Mouse (Mus musculus): ENCODE measurements around the gene Cant1. TPM values are rescaled to one million over a fixed set of nuclear protein-coding genes. Genes with fewer than 3 reads are reported as not detected.
A peak's percentile ranks its signal among the peaks of the same experiment; 100 is the strongest.
"Not testable (repeated sequence)": the region's sequence is repeated elsewhere in the genome, so short reads cannot be mapped to it uniquely, and the experiment has no call there.

Cant1 gene
- polyA plus RNA-seq, 2 experiments from 2014 or later, result 21.3 to 23.3 TPM

DNA sequence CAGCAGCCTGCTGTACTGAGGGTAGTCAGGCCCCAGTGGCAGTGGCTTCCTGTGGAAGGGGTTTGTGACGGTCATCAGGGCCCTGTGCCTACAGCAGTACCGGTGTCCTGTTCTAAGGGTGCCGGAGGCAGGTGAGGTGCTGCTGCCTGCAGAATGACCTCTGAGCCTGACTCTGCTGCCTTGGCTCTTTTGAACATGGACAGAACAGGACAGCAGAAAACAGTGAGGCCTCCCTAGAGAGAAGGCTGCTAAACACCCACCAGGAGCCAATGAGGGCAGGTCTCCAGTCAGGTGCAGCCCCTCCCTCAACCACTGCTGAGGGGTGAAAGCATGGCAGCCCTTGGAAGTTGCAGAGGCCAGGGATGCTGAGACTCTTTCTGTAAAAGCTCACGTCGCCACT lies 12.4 kb downstream of the Cant1 start:
- no peak for ATAC-seq

- no peak for ATAC-seq
These were observed 13.6 kb downstream of the Cant1 start for GRCm38 (mm10) chr11:118405311-118405710.

GRCm38 (mm10) chr11:118403951-118404899 lies 14.7 kb downstream of the Cant1 start:
- no peak for ATAC-seq

DNA sequence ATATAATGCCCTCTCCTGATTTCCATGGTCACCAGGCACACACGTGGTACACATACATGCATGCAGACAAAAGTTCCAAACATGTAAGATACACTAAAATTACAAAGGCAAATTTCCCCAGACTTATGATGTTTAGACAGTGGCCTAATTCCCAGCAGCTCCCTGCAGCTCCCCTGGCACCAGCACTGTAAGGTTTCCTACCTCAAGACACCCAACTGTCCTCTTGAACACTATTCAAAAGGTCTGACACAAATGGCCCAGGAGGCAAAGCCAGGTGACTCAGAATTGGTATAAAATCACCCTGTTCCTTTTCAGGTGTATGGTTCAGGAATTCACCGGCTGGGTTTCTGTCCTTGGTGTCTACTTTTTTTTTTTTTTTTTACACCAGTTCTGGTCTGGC lies 15.7 kb downstream of the Cant1 start:
- ATAC-seq, result no peak

GRCm38 (mm10) chr11:118401760-118402280 lies 17.1 kb downstream of the Cant1 start, which contains the start of gene Lgals3bp:
Lgals3bp (minus strand) TSS chr11:118402092.
- peak; percentile 94 for ATAC-seq

DNA sequence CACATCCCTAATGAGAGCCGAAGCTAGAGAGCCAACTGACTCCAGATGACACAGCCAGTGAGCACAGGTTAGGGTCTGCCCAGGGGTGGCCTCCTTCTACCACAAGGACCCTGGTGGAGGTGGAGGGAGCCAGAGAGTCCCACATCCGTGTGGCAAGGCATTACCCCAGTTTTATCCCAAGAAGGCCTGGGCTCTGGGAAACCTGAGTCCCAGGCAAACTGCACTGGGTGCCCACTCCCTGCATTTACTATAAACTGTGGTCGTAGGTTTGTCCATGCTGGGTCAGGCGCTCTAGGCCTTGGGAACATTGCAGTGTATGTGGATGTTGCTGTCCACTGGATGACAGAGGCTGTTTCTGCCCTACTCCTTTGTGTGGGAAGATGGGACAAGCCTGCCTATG lies 17.7 kb downstream of the Cant1 start:
- ATAC-seq, result no peak

DNA sequence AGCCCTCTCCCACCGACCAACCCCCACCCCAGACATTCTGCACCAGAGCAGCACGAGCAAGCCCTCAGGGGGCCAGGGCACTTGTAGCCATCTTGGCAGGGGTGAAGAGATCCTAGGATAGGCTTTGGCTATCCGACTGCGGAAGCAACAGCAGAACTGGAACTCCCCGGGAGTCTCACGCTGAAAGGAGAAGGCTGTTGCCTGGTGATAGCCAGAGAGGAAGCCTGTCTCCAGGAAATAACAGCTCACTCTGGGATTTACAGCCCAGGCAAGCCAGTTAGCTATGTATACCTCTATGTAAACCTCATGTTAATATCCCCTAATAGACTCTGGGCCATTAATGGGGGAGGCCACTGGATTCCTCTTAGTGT lies 18.3 kb downstream of the Cant1 start:
- ATAC-seq, result no peak

DNA sequence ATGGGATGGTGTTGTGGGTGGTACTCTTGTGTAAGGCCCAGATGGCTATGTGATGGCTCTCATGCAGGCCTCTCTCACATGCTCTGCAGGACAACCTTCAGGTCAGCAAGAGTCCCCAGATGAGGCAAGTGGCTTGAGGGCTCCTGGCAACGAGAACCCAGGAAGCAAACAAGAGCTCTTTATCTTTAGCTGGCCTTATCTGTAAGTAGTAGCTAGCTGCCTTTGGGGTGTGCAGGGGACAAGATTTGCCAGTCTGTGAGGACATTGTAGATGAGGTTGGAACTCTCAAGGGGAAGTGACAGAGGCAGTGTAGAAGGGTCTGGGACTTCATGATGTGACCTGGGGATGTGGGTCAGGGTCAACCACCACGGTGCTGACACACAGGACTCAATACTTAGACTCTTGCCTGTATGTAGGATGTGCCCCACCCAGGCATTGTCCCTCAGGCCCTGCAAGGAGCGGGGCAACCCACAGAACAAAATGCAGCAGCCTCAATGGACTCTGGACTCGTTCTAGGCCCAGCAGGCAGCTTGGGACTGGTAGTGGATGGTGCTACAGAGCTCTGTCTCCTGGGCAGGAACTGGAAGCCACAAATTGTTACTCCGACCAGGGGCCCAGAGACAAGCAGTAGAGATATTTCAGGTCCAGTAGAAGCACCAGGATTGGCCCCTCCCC lies 18.9 kb downstream of the Cant1 start:
- ATAC-seq, result no peak

GRCm38 (mm10) chr11:118397806-118398530 lies 20.9 kb downstream of the Cant1 start:
- no peak for ATAC-seq

DNA sequence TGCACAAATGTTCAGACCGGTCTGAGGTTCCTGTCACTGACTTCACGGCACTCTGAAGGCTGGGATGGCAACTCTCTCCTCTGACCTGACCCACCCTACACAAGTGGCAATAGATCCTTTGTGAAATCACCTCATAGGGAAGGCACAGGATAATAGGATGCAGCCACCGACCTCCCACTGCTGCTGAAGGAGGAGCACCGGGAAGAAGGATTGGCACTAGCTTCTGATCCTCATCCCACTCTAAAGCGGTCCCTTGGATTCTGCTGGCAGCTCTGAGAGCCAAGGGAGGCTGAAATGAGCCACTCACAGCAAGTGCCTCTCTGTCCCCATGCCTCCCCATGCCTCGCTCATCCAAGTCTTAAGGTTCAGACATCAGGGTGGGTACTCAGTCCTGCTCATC lies 24.3 kb downstream of the Cant1 start:
- no peak for ATAC-seq

DNA sequence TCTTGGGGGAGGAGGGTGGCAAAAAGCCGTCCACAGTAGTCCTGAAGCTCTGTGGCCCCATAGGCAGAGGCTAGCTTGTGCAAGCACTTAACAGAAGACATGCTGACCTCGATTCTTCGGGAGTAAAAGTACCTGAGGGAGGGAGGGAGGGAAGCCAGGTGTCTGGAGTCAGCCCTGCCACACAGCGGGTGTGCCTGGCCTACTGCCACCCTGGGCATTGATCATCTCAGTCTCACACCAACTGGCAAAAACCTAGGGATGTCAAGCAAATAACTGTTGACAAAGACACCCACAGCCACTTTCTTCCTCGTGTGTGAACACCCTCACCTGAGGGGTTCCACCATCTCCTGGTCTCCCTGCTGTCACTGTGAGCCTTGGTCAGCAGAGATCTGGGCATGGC lies 24.9 kb downstream of the Cant1 start:
- no peak for ATAC-seq

GRCm38 (mm10) chr11:118387816-118388215 lies 31.1 kb downstream of the Cant1 start:
- ATAC-seq, result not testable (repeated sequence)

GRCm38 (mm10) chr11:118379251-118380009 lies 39.5 kb downstream of the Cant1 start:
- ATAC-seq, result no peak

DNA sequence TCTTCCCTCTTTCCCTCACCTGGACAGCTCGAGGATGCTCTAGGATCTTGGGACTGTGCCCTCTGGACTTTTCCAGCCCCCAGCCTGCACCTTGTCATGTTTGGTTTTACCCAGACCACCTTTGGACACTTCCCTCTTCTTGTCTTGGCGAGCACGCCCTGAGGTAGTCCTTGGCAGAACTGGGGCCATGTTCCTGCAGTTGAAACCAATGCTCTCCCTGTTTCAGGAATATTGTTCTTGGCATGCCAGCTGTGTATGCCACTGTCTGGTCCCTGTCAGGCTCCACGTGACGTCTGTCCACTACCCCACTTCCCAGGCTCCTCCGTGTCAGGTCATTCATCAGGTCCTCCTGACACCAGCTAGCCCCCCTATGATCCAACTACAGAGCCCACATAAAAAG lies 40.2 kb downstream of the Cant1 start:
- ATAC-seq, result no peak

DNA sequence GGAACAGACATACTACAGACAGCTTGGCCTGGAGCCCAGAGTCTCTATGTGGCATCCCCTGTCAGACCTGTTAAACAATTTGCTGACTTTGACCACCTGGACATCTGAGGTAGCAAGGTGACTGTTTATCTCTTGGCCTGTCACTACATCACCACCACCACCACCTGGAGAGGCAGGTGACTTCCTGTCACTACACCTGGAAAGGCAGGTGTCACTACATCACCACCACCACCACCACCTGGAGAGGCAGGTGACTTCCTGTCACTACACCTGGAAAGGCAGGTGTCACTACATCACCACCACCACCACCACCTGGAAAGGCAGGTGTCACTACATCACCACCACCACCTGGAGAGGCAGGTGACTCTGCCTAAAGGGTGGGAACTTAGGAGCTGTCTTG lies 42.6 kb downstream of the Cant1 start:
- ATAC-seq, result not testable (repeated sequence)

GRCm38 (mm10) chr11:118375881-118376280 lies 43.0 kb downstream of the Cant1 start:
- no peak for ATAC-seq

DNA sequence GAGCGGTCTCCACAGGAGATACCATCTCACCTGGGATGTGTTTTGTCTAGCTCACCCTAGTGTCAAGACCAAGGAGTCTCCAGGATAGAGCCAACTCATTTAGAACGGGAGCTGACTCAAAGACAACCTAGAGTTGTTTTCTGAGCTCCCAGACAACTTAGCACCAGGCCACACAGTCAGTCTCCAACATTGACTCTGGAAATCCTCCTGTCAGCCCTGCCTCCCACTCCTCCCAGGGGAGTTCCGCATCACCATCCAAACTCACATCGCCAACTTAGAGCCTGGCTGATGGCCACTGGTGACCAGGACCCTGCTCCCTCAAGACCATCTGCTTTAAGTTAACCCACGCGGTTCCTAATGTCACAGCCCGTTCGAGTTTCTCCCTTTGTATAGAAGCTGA lies 43.4 kb downstream of the Cant1 start:
- no peak for ATAC-seq

DNA sequence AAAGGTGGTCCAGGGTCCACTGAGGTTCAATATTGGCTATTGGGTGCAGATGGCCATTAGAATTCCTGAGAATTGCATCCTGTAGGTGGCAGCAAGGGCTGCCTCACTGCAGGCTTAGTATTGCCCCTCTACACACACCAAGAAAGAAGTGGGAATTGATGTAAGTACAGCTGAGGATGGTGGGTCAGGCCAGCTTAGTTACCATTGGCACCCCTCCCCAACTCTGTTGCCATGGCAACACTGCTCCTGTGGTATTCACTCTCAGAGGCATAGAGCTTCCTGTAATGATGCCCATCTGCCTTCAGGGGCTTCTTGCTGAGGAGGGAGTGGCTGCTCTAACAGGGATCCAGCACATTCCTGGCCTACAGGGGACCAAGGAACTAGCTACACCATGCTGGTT lies 43.9 kb downstream of the Cant1 start:
- ATAC-seq, result no peak

DNA sequence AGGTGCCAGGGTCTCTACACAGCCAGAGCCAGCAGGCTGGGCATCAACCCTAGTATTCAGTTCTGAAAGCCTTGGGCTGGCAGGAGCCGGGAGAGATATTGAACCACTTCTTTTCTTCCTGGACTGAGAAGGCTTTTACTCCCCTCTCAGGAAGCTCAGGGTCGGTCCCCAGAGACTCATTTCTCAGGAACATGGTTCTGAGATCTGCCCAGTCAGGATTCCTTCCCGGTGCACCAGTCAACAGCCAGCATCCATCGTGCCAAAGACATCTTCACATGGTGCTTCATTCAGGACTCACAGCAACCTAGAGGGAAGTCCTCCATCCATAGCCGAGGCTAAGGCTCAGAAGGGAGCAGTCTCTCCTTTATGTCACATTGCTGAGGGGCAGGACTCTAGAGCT lies 44.4 kb downstream of the Cant1 start:
- no peak for ATAC-seq

DNA sequence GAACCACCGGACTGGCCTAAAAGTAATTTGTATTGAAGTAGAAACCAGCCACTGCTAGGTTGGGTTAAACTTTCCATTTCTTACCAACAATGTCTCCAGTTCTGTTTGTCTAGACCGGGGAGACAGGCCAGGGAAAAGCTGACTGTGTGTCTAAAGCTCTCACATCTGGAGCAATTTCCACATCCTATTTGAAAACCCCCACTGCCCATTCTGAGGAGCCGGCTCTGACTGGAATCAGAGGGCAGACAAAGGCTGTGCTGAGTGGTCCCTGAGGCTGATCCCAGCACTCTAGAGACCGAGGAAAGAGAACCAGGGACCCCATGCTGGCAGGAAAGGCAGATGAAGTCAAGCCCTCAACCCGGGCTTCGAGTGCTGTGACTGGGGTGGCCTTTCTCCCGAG lies 46.2 kb downstream of the Cant1 start:
- no peak for ATAC-seq

DNA sequence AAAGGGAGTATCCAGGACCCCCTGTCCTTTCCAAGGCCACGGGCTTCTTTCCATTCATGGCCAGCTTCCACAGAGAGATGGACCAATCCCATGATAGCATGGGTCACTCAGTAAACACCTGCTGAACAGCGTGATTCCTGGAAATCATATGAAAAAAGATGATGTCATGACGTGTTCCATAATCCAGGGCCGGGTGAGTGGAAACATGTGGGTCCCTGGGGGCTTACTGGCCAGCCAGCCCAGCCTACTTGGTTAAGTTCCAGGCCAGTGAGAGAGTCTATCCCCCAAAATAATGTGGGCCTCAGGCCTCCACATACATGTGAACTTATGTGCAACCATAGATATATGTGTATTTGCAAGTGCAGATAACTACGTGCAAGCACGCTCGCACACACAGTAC lies 47.0 kb downstream of the Cant1 start:
- no peak for ATAC-seq

GRCm38 (mm10) chr11:118369657-118370056 lies 49.2 kb downstream of the Cant1 start:
- ATAC-seq, result no peak

All from activated CD4-positive, CD25-positive, alpha-beta regulatory T cell, adult 4 months (primary cell).